Mouse (Mus musculus): Measurements from ENCODE around the gene Pebp1.

- TF ChIP-seq POLR2A (IDR thresholded peaks at IDR 0.05; ENCODE audit: insufficient read depth, low read depth, low read length), result no peak
- peak; percentile 35 for TF ChIP-seq CTCF (IDR thresholded peaks at IDR 0.05)
These were observed 5.9 kb downstream of the Pebp1 start for GRCm38 (mm10) chr5:117281536-117281935.

Measured in heart, adult 2 months (tissue).